Mouse (Mus musculus) ovary, postnatal 14 days (tissue): ENCODE measurements around the gene Ppfia2.

ENCODE experiments used
- DNase-seq: peaks from one replicate; pipeline ENCODE4 v3.0.0; 2022; ENCODE audit warnings: low spot score

The Ppfia2 gene

GRCm38 (mm10) chr10:106469855-106470532 is at the start of gene Ppfia2:
TSS of gene Ppfia2 (plus strand) at chr10:106470339.
- no peak for DNase-seq

- DNase-seq, result no peak
These were observed 1.0 kb upstream of the Ppfia2 start for GRCm38 (mm10) chr10:106468956-106469721.

GRCm38 (mm10) chr10:106470533-106471205 is 530 bp downstream of the Ppfia2 start:
- no peak for DNase-seq

GRCm38 (mm10) chr10:106509281-106510165 is 39.4 kb downstream of the Ppfia2 start:
- DNase-seq, result no peak

GRCm38 (mm10) chr10:106566036-106566435 is 95.9 kb downstream of the Ppfia2 start:
- DNase-seq, result no peak

GRCm38 (mm10) chr10:106585026-106585425 is 114.9 kb downstream of the Ppfia2 start:
- no peak for DNase-seq

GRCm38 (mm10) chr10:106585476-106586080 is 115.4 kb downstream of the Ppfia2 start:
- DNase-seq, result peak; percentile 4

GRCm38 (mm10) chr10:106587817-106588216 is 117.7 kb downstream of the Ppfia2 start:
- DNase-seq, result no peak

- DNase-seq, result no peak
These were observed 120.8 kb downstream of the Ppfia2 start for GRCm38 (mm10) chr10:106590944-106591343.

GRCm38 (mm10) chr10:106596976-106597375 is 126.8 kb downstream of the Ppfia2 start:
- no peak for DNase-seq

GRCm38 (mm10) chr10:106603319-106603898 is 133.3 kb downstream of the Ppfia2 start:
- DNase-seq, result no peak

- DNase-seq, result no peak
These were observed 139.2 kb downstream of the Ppfia2 start for GRCm38 (mm10) chr10:106609177-106609981.

GRCm38 (mm10) chr10:106610222-106610621 is 140.1 kb downstream of the Ppfia2 start:
- DNase-seq, result no peak

GRCm38 (mm10) chr10:106618194-106618593 is 148.1 kb downstream of the Ppfia2 start:
- DNase-seq, result no peak

- no peak for DNase-seq
These were observed 150.8 kb downstream of the Ppfia2 start for GRCm38 (mm10) chr10:106620952-106621351.

- no peak for DNase-seq
These were observed 153.2 kb downstream of the Ppfia2 start for GRCm38 (mm10) chr10:106623342-106623741.

- DNase-seq, result no peak
These were observed 162.2 kb downstream of the Ppfia2 start for GRCm38 (mm10) chr10:106632171-106632935.

- no peak for DNase-seq
These were observed 163.8 kb downstream of the Ppfia2 start for GRCm38 (mm10) chr10:106633898-106634297.

GRCm38 (mm10) chr10:106652276-106652675 is 182.1 kb downstream of the Ppfia2 start:
- no peak for DNase-seq
